9 mouse cellular contexts compared by ENCODE assay signal in the genomic region with DNA sequence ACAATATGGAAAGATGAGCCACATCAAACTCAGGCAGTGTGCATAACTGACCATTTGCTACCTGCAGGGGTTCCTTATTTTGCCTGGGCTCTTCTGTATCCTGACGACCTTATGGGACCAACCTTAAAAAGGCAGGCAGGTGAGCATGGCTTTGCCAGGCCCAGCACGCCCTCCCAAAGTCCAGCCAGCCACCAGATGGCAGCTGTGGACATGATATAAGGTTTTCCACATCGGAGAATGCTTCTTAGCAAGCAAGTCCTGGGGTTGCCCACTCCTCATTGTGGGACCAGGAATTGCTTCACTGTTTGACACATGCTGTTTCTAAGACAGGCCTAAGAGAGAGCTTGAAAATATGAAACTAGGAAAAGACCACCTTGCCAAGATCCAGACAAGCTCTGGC. TPM values are rescaled to one million over a fixed set of nuclear protein-coding genes. Genes with fewer than 3 reads are reported as not detected.
DNase-seq lines count a peak whose midpoint lies in the region; ATAC-seq and TF ChIP-seq lines count a peak whose summit lies in the region.
"Had no signal": no experiment of that assay in that cellular context is flagged by ENCODE, and none has a peak within 500 bp of the region (broad histone marks: within the 10 kb centered on the region; RNA-seq: fewer than 3 reads in every experiment).

No protein-coding gene starts in this region.

- no peak for ATAC-seq in kidney, embryonic 14.5 days (ENCODE audit: low FRiP score, low TSS enrichment)

- 31% methylated on average over 3 of the region's 3 CpGs for WGBS in kidney, adult 2 months
- WGBS in kidney, embryonic 14.5 days, result 38% methylated on average over 3 of the region's 3 CpGs

- H3K9ac ChIP-seq in kidney, embryonic 14.5 days (ENCODE audit: low read depth, low read length), result no peak overlapping the region
- H3K9ac ChIP-seq: stomach, embryonic 15.5 days had no signal

- H3K27me3 ChIP-seq in kidney, adult 2 months (replicated peaks; ENCODE audit: control insufficient read depth, insufficient read depth, low read length), result no peaks in the 10 kb centered on the region
- H3K27me3 ChIP-seq in kidney, embryonic 14.5 days (ENCODE audit: control insufficient read depth, insufficient read depth, low read length), result no peaks in the 10 kb centered on the region
- H3K27me3 ChIP-seq: stomach, embryonic 15.5 days had no signal

- H3K9me3 ChIP-seq in kidney, embryonic 14.5 days (ENCODE audit: control insufficient read depth, low read length), result no peaks in the 10 kb centered on the region
- H3K9me3 ChIP-seq: stomach, embryonic 15.5 days had no signal

- TF ChIP-seq POLR2A in kidney, adult 2 months (IDR thresholded peaks at IDR 0.05; ENCODE audit: low read depth, low read length), result no peak

- no peak overlapping the region for H3K4me3 ChIP-seq in kidney, adult 2 months (ENCODE audit: insufficient read depth, low read depth, low read length)
- no peak overlapping the region for H3K4me3 ChIP-seq in kidney, embryonic 14.5 days (ENCODE audit: low read length)
- H3K4me3 ChIP-seq: stomach, embryonic 15.5 days had no signal

- no peaks in the 10 kb centered on the region for H3K36me3 ChIP-seq in kidney, adult 2 months (ENCODE audit: control insufficient read depth, insufficient read depth, low read length)
- H3K36me3 ChIP-seq in kidney, embryonic 14.5 days (ENCODE audit: control insufficient read depth, insufficient read depth, low read length), result no peaks in the 10 kb centered on the region
- H3K36me3 ChIP-seq: stomach, embryonic 15.5 days had no signal

- peaks cover 6% of the 10 kb centered on the region; the same call in 1 of the 2 replicates for H3K4me1 ChIP-seq in kidney, adult 2 months (ENCODE audit: control insufficient read depth, insufficient read depth, low read length)
- no peaks in the 10 kb centered on the region for H3K4me1 ChIP-seq in kidney, embryonic 14.5 days (ENCODE audit: control insufficient read depth, insufficient read depth, low read length)
- H3K4me1 ChIP-seq: stomach, embryonic 15.5 days had no signal

- no peak overlapping the region for H3K27ac ChIP-seq in kidney, adult 2 months (ENCODE audit: insufficient read depth, low read depth, low read length)
- H3K27ac ChIP-seq in kidney, embryonic 14.5 days (ENCODE audit: low read depth, low read length), result no peak overlapping the region
- H3K27ac ChIP-seq: stomach, embryonic 15.5 days had no signal

- DNase-seq in kidney, adult 2 months, result peak; percentile 68
- DNase-seq in ES-CJ7 (ENCODE audit: low read depth, low spot score) (peak; percentile 27), adipocyte (ENCODE audit: low spot score) (peak; percentile 43)
- peak; percentile 61 for DNase-seq in kidney, postnatal 10 days
- DNase-seq in spleen, postnatal 10 days (ENCODE audit: low spot score in 2 of 2), result no peak
- DNase-seq in layer of hippocampus, postnatal 25 days (ENCODE audit: extremely low spot score in 1 of 2, low spot score in 1 of 2), result no peak

- TF ChIP-seq CTCF in kidney, adult 2 months (conservative IDR thresholded peaks at IDR 0.05; ENCODE audit: insufficient read depth, insufficient read length, low read depth, low read length), result peak; percentile 71

- no peak overlapping the region for H3K4me2 ChIP-seq in kidney, embryonic 14.5 days (replicated peaks; ENCODE audit: low read depth, low read length)
- H3K4me2 ChIP-seq: stomach, embryonic 15.5 days had no signal

RNA-seq across cellular contexts. Expression of a gene that starts 55.5 kb away (rescaled TPM):
- 3.3 and 4.5 TPM in 2 replicates for polyA plus RNA-seq in kidney, adult 2 months (2012; rRNA removed)
- 0.46 and 0.81 TPM in 2 replicates for polyA plus RNA-seq in kidney, embryonic 14.5 days (2014; fragmentation: Nextera tagmentation; extraction: Ambion mirVana)
- 10 to 100 TPM; 76.4 to 77.6 TPM for total RNA-seq in layer of hippocampus, postnatal 25 days (2021)
- total RNA-seq: megakaryocyte progenitor cell, adult 5-6 weeks had no signal

Comparison
In these comparisons a context has a peak if more than half of its experiments do, and no peak if none do; other contexts are left out.
1. DNase-seq: peak in kidney, adult 2 months (single experiment), ES-CJ7 (single experiment), adipocyte (single experiment) and kidney, postnatal 10 days (single experiment); none in spleen, postnatal 10 days (0 of 2) and layer of hippocampus, postnatal 25 days (0 of 2).